Mouse (Mus musculus): Measurements from ENCODE around the gene Maob. TPM values are rescaled to one million over a fixed set of nuclear protein-coding genes. Genes with fewer than 3 reads are reported as not detected.

The Maob gene
- polyA plus RNA-seq (2012; fragmentation: generic; extraction: Trizol), result 0.25 TPM

DNA sequence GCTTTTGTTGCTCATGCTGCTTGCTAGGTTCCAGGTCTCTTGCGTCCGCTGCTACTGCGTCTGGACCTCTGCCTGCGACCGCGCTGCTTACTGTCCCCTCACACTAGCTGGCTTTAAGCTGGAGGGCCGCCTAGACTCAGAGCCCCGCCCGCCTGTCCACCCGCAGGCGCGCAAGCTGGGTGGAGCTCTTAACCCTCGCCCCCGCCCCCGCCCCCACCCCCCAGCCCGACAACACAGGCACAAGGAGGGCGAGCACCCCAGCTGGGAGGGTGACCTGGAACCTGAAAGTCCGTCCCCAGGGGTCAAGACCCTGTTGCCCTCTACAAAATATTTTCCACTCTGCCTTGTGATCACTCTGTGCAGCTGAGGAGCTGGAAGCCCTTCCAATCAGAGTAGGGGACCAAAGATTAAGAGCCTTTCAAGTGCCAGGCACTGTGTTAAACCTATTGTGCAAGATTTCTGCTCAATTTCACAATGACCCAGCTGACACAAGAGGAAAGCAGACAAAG, at the start of gene Maob:
Maob (minus strand) TSS at position 106 of the 509 bp plus-strand sequence.
- Histone ChIP-seq H3K27me3 (ENCODE audit: control insufficient read depth, insufficient read depth, insufficient read length) (no peaks in the 10 kb centered on the region), H3K4me3 (no peak within 1 kb of the TSS), H3K79me2 (ENCODE audit: control insufficient read depth, insufficient read depth) (no peaks in the 10 kb centered on the region), H3ac (ENCODE audit: control insufficient read depth, insufficient read length) (no peak within 1 kb of the TSS), H3K36me3 (ENCODE audit: control insufficient read depth, insufficient read depth) (no peaks in the 10 kb centered on the region), H3K4me2 (ENCODE audit: low read depth) (no peak within 1 kb of the TSS)
- no peak for TF ChIP-seq POLR2AphosphoS2 (IDR thresholded peaks at IDR 0.05; ENCODE audit: insufficient read length, low read depth)
- TF ChIP-seq TCF3 (IDR thresholded peaks at IDR 0.05; ENCODE audit: insufficient read length, low read depth), result no peak
- TF ChIP-seq E2F4 (IDR thresholded peaks at IDR 0.05; ENCODE audit: insufficient read depth), result no peak
- TF ChIP-seq REST (IDR thresholded peaks at IDR 0.05; ENCODE audit: insufficient read depth, insufficient read length), result no peak
- TF ChIP-seq MYOD1 (IDR thresholded peaks at IDR 0.05; ENCODE audit: control insufficient read depth in 1 of 3, insufficient read length in 2 of 3, low read depth in 2 of 3), result no peak
- TF ChIP-seq TCF12 (IDR thresholded peaks at IDR 0.05; ENCODE audit: insufficient read depth, poor library complexity, severe bottlenecking), result no peak
- no peak for TF ChIP-seq CEBPB (IDR thresholded peaks at IDR 0.05; ENCODE audit: insufficient read depth, poor library complexity, severe bottlenecking)

DNA sequence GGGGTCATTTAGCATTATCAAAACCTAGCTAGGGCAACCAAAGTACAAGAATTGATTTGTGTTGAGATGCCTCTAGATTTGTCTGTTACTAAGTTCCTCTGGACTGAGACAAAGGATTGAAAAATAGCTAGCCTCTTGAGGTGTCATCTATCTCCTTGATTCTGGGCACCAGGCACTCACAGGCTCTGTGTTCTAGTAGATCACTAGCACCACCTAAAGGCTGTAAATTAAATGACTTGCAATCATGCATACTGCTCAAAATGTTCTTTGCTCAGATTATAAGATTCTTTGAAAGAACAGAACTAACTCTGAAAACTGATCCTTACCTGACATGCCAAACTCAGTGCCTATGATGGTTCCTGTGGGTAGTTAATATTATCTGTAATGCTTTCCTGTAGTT, 43.1 kb upstream of the Maob start:
- Histone ChIP-seq H3K79me2 (ENCODE audit: control insufficient read depth, insufficient read depth) (no peaks in the 10 kb centered on the region), H3K4me3 (no peak overlapping the region), H3K27me3 (ENCODE audit: control insufficient read depth, insufficient read depth, insufficient read length) (no peaks in the 10 kb centered on the region), H3ac (ENCODE audit: control insufficient read depth, insufficient read length) (no peak overlapping the region), H3K36me3 (ENCODE audit: control insufficient read depth, insufficient read depth) (no peaks in the 10 kb centered on the region), H3K4me2 (ENCODE audit: low read depth) (no peak overlapping the region)
- TF ChIP-seq SRF (IDR thresholded peaks at IDR 0.05; ENCODE audit: control insufficient read depth, insufficient read length, low read depth) (no peak), POLR2A (IDR thresholded peaks at IDR 0.05; ENCODE audit: insufficient read length, low read depth) (no peak), TCF12 (IDR thresholded peaks at IDR 0.05; ENCODE audit: insufficient read depth, poor library complexity, severe bottlenecking) (no peak), REST (IDR thresholded peaks at IDR 0.05; ENCODE audit: insufficient read depth, insufficient read length) (no peak), TCF3 (IDR thresholded peaks at IDR 0.05; ENCODE audit: insufficient read length, low read depth) (no peak), MYOG (IDR thresholded peaks at IDR 0.05; ENCODE audit: control insufficient read depth in 1 of 3, insufficient read depth in 1 of 3, insufficient read length in 2 of 3, low read depth in 2 of 3) (no peak), USF1 (IDR thresholded peaks at IDR 0.05; ENCODE audit: low read depth) (no peak), POLR2AphosphoS2 (IDR thresholded peaks at IDR 0.05; ENCODE audit: insufficient read length, low read depth) (no peak), CEBPB (IDR thresholded peaks at IDR 0.05; ENCODE audit: insufficient read depth, poor library complexity, severe bottlenecking) (no peak), MAX (IDR thresholded peaks at IDR 0.05; ENCODE audit: low read depth) (no peak), MYOD1 (IDR thresholded peaks at IDR 0.05; ENCODE audit: control insufficient read depth in 1 of 3, insufficient read length in 2 of 3, low read depth in 2 of 3) (no peak), E2F4 (IDR thresholded peaks at IDR 0.05; ENCODE audit: insufficient read depth) (no peak)

DNA sequence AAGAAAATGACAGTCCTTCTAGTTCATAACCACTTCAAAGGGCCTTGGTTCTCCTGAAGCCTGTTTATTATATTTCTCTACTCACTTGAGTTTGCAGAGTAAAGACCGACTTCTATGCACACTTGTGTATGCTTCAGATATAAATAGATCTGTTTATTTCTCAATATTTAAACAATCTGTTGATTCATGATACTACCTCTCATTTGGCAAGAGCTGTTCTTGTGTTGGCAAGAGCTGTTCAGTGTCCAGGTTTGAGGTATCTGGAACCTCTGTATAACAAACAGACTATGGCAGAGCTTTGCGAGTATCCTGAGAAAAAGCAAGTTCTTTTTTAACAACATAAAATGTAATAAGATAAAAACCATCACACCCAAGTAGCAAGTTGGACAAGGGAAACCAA, 28.9 kb upstream of the Maob start:
- Histone ChIP-seq H3K27me3 (ENCODE audit: control insufficient read depth, insufficient read depth, insufficient read length) (no peaks in the 10 kb centered on the region), H3K36me3 (ENCODE audit: control insufficient read depth, insufficient read depth) (no peaks in the 10 kb centered on the region), H3K4me2 (ENCODE audit: low read depth) (no peak overlapping the region), H3K4me3 (no peak overlapping the region), H3ac (ENCODE audit: control insufficient read depth, insufficient read length) (no peak overlapping the region), H3K79me2 (ENCODE audit: control insufficient read depth, insufficient read depth) (no peaks in the 10 kb centered on the region)
- TF ChIP-seq TCF3 (IDR thresholded peaks at IDR 0.05; ENCODE audit: insufficient read length, low read depth) (no peak), USF1 (IDR thresholded peaks at IDR 0.05; ENCODE audit: low read depth) (no peak), MAX (IDR thresholded peaks at IDR 0.05; ENCODE audit: low read depth) (no peak), TCF12 (IDR thresholded peaks at IDR 0.05; ENCODE audit: insufficient read depth, poor library complexity, severe bottlenecking) (no peak), E2F4 (IDR thresholded peaks at IDR 0.05; ENCODE audit: insufficient read depth) (no peak), REST (IDR thresholded peaks at IDR 0.05; ENCODE audit: insufficient read depth, insufficient read length) (no peak), SRF (IDR thresholded peaks at IDR 0.05; ENCODE audit: control insufficient read depth, insufficient read length, low read depth) (no peak), CEBPB (IDR thresholded peaks at IDR 0.05; ENCODE audit: insufficient read depth, poor library complexity, severe bottlenecking) (no peak), MYOD1 (IDR thresholded peaks at IDR 0.05; ENCODE audit: control insufficient read depth in 1 of 3, insufficient read length in 2 of 3, low read depth in 2 of 3) (no peak), POLR2AphosphoS2 (IDR thresholded peaks at IDR 0.05; ENCODE audit: insufficient read length, low read depth) (no peak), POLR2A (IDR thresholded peaks at IDR 0.05; ENCODE audit: insufficient read length, low read depth) (no peak), MYOG (IDR thresholded peaks at IDR 0.05; ENCODE audit: control insufficient read depth in 1 of 3, insufficient read depth in 1 of 3, insufficient read length in 2 of 3, low read depth in 2 of 3) (no peak)

DNA sequence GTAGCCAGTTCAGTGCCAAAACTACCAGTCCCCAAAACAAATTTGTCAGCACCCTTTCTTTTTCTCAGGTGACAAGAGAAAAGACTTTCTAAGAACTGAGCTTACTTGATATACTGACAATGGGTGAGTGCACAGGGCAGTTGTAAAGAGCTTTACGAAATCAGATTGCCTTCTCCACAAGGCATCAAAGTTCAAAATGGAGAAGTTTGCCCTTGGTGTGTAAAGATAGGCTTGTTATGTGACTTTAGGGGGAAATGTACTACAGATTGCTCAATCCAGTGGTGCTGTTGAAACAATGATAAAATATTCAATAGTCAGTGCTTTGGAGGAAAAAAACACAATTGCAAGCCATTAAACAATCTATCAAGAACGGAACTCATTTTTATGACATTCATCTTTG, 24.3 kb upstream of the Maob start:
- no peak overlapping the region for H3K4me2 ChIP-seq (ENCODE audit: low read depth)
- TF ChIP-seq POLR2A (IDR thresholded peaks at IDR 0.05; ENCODE audit: insufficient read length, low read depth), result no peak
- no peak for TF ChIP-seq MYOG (IDR thresholded peaks at IDR 0.05; ENCODE audit: control insufficient read depth in 1 of 3, insufficient read depth in 1 of 3, insufficient read length in 2 of 3, low read depth in 2 of 3)
- TF ChIP-seq SRF (IDR thresholded peaks at IDR 0.05; ENCODE audit: control insufficient read depth, insufficient read length, low read depth), result no peak
- no peak for TF ChIP-seq E2F4 (IDR thresholded peaks at IDR 0.05; ENCODE audit: insufficient read depth)
- TF ChIP-seq CEBPB (IDR thresholded peaks at IDR 0.05; ENCODE audit: insufficient read depth, poor library complexity, severe bottlenecking), result no peak
- TF ChIP-seq POLR2AphosphoS2 (IDR thresholded peaks at IDR 0.05; ENCODE audit: insufficient read length, low read depth), result no peak
- no peak for TF ChIP-seq TCF3 (IDR thresholded peaks at IDR 0.05; ENCODE audit: insufficient read length, low read depth)
- no peak for TF ChIP-seq MYOD1 (IDR thresholded peaks at IDR 0.05; ENCODE audit: control insufficient read depth in 1 of 3, insufficient read length in 2 of 3, low read depth in 2 of 3)
- H3K79me2 ChIP-seq (ENCODE audit: control insufficient read depth, insufficient read depth), result no peaks in the 10 kb centered on the region
- H3K4me3 ChIP-seq, result no peak overlapping the region
- H3K36me3 ChIP-seq (ENCODE audit: control insufficient read depth, insufficient read depth), result no peaks in the 10 kb centered on the region
- H3K27me3 ChIP-seq (ENCODE audit: control insufficient read depth, insufficient read depth, insufficient read length), result no peaks in the 10 kb centered on the region
- no peak overlapping the region for H3ac ChIP-seq (ENCODE audit: control insufficient read depth, insufficient read length)

DNA sequence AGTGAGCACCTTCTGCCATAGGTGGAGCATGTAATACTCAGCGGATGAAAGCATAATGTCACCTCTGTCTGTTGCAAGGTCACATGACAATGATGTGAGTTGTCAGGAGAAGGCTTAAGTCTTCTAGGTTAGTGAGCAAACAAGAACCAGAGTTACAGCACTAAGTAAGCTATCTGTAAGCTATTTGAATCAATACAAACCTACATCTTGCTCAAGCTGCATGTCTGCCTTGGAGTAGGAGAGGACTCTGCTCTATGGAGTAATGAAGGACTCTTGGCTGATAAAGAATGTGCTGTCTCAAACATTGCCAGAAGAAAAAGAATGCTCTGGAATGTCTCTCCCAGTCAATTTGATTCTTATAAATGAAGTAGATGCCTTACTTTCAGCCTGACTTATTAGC, 20.1 kb upstream of the Maob start:
- H3K4me2 ChIP-seq (ENCODE audit: low read depth), result no peak overlapping the region
- H3K79me2 ChIP-seq (ENCODE audit: control insufficient read depth, insufficient read depth), result no peaks in the 10 kb centered on the region
- no peak overlapping the region for H3ac ChIP-seq (ENCODE audit: control insufficient read depth, insufficient read length)
- TF ChIP-seq USF1 (IDR thresholded peaks at IDR 0.05; ENCODE audit: low read depth), result no peak
- no peak for TF ChIP-seq POLR2AphosphoS2 (IDR thresholded peaks at IDR 0.05; ENCODE audit: insufficient read length, low read depth)
- H3K4me3 ChIP-seq, result no peak overlapping the region
- H3K36me3 ChIP-seq (ENCODE audit: control insufficient read depth, insufficient read depth), result no peaks in the 10 kb centered on the region
- no peaks in the 10 kb centered on the region for H3K27me3 ChIP-seq (ENCODE audit: control insufficient read depth, insufficient read depth, insufficient read length)

Measured in myocyte (in vitro differentiated cells).